Mouse (Mus musculus): Measurements from ENCODE around the gene Olfr1136. TPM values are rescaled to one million over a fixed set of nuclear protein-coding genes. Genes with fewer than 3 reads are reported as not detected.

Gene Olfr1136
- polyA plus RNA-seq (2015; fragmentation: Nextera tagmentation; extraction: Ambion mirVana) = not detected in 2 replicates

- Histone ChIP-seq H3K27me3 (ENCODE audit: control insufficient read depth, insufficient read depth, low read depth, low read length) (no peaks in the 10 kb centered on the region), H3K9ac (ENCODE audit: low read length) (no peak within 1 kb of the TSS), H3K4me2 (ENCODE audit: low read depth, low read length) (no peak within 1 kb of the TSS), H3K27ac (ENCODE audit: low read length) (no peak within 1 kb of the TSS), H3K4me3 (ENCODE audit: low read length) (no peak within 1 kb of the TSS), H3K4me1 (replicated peaks; ENCODE audit: control insufficient read depth, insufficient read depth, low read length) (no peaks in the 10 kb centered on the region), H3K36me3 (ENCODE audit: control insufficient read depth, insufficient read depth, low read length) (no peaks in the 10 kb centered on the region), H3K9me3 (ENCODE audit: control insufficient read depth, low read length) (no peaks in the 10 kb centered on the region)
- no peak for ATAC-seq (ENCODE audit: low read depth)
These were observed at the start of gene Olfr1136 for GRCm38 (mm10) chr2:87693847-87694246. Gene Olfr1136 (minus strand): TSS chr2:87693947.

- WGBS = 61% methylated on average over 3 of the region's 3 CpGs
- no peak for ATAC-seq (ENCODE audit: low read depth)
- H3K4me2 ChIP-seq (ENCODE audit: low read depth, low read length) = no peak within 1 kb of the TSS
- no peaks in the 10 kb centered on the region for H3K9me3 ChIP-seq (ENCODE audit: control insufficient read depth, low read length)
- H3K27me3 ChIP-seq (ENCODE audit: control insufficient read depth, insufficient read depth, low read depth, low read length) = no peaks in the 10 kb centered on the region
- no peak within 1 kb of the TSS for H3K4me3 ChIP-seq (ENCODE audit: low read length)
- no peaks in the 10 kb centered on the region for H3K36me3 ChIP-seq (ENCODE audit: control insufficient read depth, insufficient read depth, low read length)
- no peak within 1 kb of the TSS for H3K27ac ChIP-seq (ENCODE audit: low read length)
- no peak within 1 kb of the TSS for H3K9ac ChIP-seq (ENCODE audit: low read length)
- no peaks in the 10 kb centered on the region for H3K4me1 ChIP-seq (replicated peaks; ENCODE audit: control insufficient read depth, insufficient read depth, low read length)
These were observed 49.7 kb upstream of the Olfr1136 start, which contains the start of gene Olfr1140 for GRCm38 (mm10) chr2:87743452-87743851. Gene Olfr1140 (plus strand): TSS chr2:87743752.

DNA sequence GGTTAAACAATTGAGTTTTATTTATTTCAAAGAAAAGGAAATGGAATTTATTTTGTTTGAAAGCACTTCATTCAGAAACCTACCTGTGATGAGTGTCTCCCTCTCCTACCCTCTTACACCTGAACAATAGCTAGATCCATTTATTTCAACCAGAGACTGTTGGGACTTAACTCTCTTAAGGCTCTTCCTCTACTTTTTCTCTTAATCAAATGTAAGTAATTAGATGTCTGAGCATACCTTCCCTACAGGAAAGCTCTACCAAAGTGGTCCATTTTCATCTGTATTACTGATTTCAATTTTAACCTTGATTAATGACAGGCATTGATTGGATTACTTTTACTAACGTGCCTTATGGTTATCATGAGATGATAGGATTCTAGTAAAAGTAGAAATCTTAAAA is 46.1 kb upstream of the Olfr1136 start, which contains the start of gene Olfr1138:
TSS of gene Olfr1138 (minus strand) at position 101 of the 400 bp plus-strand sequence.
- no peak within 1 kb of the TSS for H3K4me3 ChIP-seq (ENCODE audit: low read length)
- H3K9me3 ChIP-seq (ENCODE audit: control insufficient read depth, low read length) = no peaks in the 10 kb centered on the region
- no peaks in the 10 kb centered on the region for H3K4me1 ChIP-seq (replicated peaks; ENCODE audit: control insufficient read depth, insufficient read depth, low read length)
- WGBS = 83% methylated on average over 1 of the region's 1 CpGs
- no peak within 1 kb of the TSS for H3K4me2 ChIP-seq (ENCODE audit: low read depth, low read length)
- H3K27me3 ChIP-seq (ENCODE audit: control insufficient read depth, insufficient read depth, low read depth, low read length) = no peaks in the 10 kb centered on the region
- H3K9ac ChIP-seq (ENCODE audit: low read length) = no peak within 1 kb of the TSS
- H3K27ac ChIP-seq (ENCODE audit: low read length) = no peak within 1 kb of the TSS
- no peak for ATAC-seq (ENCODE audit: low read depth)
- H3K36me3 ChIP-seq (ENCODE audit: control insufficient read depth, insufficient read depth, low read length) = no peaks in the 10 kb centered on the region

GRCm38 (mm10) chr2:87713079-87713478 is 19.3 kb upstream of the Olfr1136 start, which contains the start of gene Olfr1137:
Gene Olfr1137 (minus strand): TSS chr2:87713179.
- no peaks in the 10 kb centered on the region for H3K4me1 ChIP-seq (replicated peaks; ENCODE audit: control insufficient read depth, insufficient read depth, low read length)
- ATAC-seq (ENCODE audit: low read depth) = no peak
- no peaks in the 10 kb centered on the region for H3K36me3 ChIP-seq (ENCODE audit: control insufficient read depth, insufficient read depth, low read length)
- H3K27ac ChIP-seq (ENCODE audit: low read length) = no peak within 1 kb of the TSS
- H3K27me3 ChIP-seq (ENCODE audit: control insufficient read depth, insufficient read depth, low read depth, low read length) = no peaks in the 10 kb centered on the region
- no peak within 1 kb of the TSS for H3K4me3 ChIP-seq (ENCODE audit: low read length)
- no peaks in the 10 kb centered on the region for H3K9me3 ChIP-seq (ENCODE audit: control insufficient read depth, low read length)
- H3K9ac ChIP-seq (ENCODE audit: low read length) = no peak within 1 kb of the TSS
- no peak within 1 kb of the TSS for H3K4me2 ChIP-seq (ENCODE audit: low read depth, low read length)

DNA sequence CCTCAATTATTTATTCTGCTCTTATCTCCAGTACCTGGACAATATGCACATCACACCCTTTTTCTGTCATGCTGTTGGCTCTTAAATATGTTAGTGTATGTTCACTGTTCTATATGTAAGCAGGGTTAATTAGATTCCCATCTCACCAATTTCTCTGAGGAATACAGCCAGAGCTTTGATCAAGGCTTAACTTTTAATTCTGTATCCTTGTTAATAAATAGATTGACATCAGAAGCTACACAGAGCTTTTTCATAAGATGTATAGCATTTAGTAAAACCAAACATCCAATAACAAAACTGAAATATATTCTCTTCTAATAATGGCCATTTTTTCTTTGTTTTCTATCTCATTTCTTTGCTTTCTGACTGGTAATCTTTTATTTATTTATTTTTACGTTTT is 20.2 kb downstream of the Olfr1136 start, which contains the start of gene Olfr1135:
TSS of gene Olfr1135 (minus strand) at position 101 of the 400 bp plus-strand sequence.
- ATAC-seq (ENCODE audit: low read depth) = no peak
- Histone ChIP-seq H3K27me3 (ENCODE audit: control insufficient read depth, insufficient read depth, low read depth, low read length) (no peaks in the 10 kb centered on the region), H3K9me3 (ENCODE audit: control insufficient read depth, low read length) (no peaks in the 10 kb centered on the region), H3K27ac (ENCODE audit: low read length) (no peak within 1 kb of the TSS), H3K36me3 (ENCODE audit: control insufficient read depth, insufficient read depth, low read length) (no peaks in the 10 kb centered on the region), H3K4me2 (ENCODE audit: low read depth, low read length) (no peak within 1 kb of the TSS), H3K9ac (ENCODE audit: low read length) (no peak within 1 kb of the TSS), H3K4me3 (ENCODE audit: low read length) (no peak within 1 kb of the TSS), H3K4me1 (replicated peaks; ENCODE audit: control insufficient read depth, insufficient read depth, low read length) (no peaks in the 10 kb centered on the region)
- 10% methylated on average over 1 of the region's 1 CpGs for WGBS

DNA sequence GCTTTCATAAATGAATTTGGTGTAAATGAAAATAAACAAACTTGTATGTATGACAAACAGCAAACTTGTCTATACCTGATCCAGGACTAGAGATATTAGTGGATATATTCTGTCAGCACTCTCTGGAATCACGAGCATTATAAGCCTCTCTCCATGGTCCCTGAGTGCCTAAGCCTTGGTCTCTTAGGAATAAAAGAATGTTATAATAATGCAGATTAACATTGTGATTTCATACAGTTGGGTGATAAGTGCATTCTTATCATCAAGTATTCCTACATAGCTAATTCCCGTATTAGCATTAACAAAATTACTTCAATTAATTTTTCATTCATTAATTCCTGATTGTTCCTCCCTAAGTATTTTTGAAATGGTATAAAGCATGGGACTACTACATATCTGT is 35.4 kb downstream of the Olfr1136 start, which contains the start of gene Olfr1134:
TSS of gene Olfr1134 (minus strand) at position 101 of the 400 bp plus-strand sequence.
- ATAC-seq (ENCODE audit: low read depth) = no peak
- H3K27me3 ChIP-seq (ENCODE audit: control insufficient read depth, insufficient read depth, low read depth, low read length) = no peaks in the 10 kb centered on the region
- no peak within 1 kb of the TSS for H3K9ac ChIP-seq (ENCODE audit: low read length)
- no peak within 1 kb of the TSS for H3K4me3 ChIP-seq (ENCODE audit: low read length)
- H3K4me2 ChIP-seq (ENCODE audit: low read depth, low read length) = no peak within 1 kb of the TSS
- no peaks in the 10 kb centered on the region for H3K36me3 ChIP-seq (ENCODE audit: control insufficient read depth, insufficient read depth, low read length)
- H3K4me1 ChIP-seq (replicated peaks; ENCODE audit: control insufficient read depth, insufficient read depth, low read length) = no peaks in the 10 kb centered on the region
- 69% methylated on average over 2 of the region's 2 CpGs for WGBS
- no peaks in the 10 kb centered on the region for H3K9me3 ChIP-seq (ENCODE audit: control insufficient read depth, low read length)
- no peak within 1 kb of the TSS for H3K27ac ChIP-seq (ENCODE audit: low read length)

- no peak for ATAC-seq (ENCODE audit: low read depth)
- H3K9me3 ChIP-seq (ENCODE audit: control insufficient read depth, low read length) = no peaks in the 10 kb centered on the region
- no peak within 1 kb of the TSS for H3K4me2 ChIP-seq (ENCODE audit: low read depth, low read length)
- no peak within 1 kb of the TSS for H3K4me3 ChIP-seq (ENCODE audit: low read length)
- no peaks in the 10 kb centered on the region for H3K36me3 ChIP-seq (ENCODE audit: control insufficient read depth, insufficient read depth, low read length)
- no peak within 1 kb of the TSS for H3K9ac ChIP-seq (ENCODE audit: low read length)
- no peak within 1 kb of the TSS for H3K27ac ChIP-seq (ENCODE audit: low read length)
- H3K27me3 ChIP-seq (ENCODE audit: control insufficient read depth, insufficient read depth, low read depth, low read length) = no peaks in the 10 kb centered on the region
- H3K4me1 ChIP-seq (replicated peaks; ENCODE audit: control insufficient read depth, insufficient read depth, low read length) = no peaks in the 10 kb centered on the region
These were observed 46.5 kb downstream of the Olfr1136 start, which contains the start of gene Olfr1133 for GRCm38 (mm10) chr2:87647274-87647673. Gene Olfr1133 (minus strand): TSS chr2:87647374.

Other genes starting within 250 kb of the Olfr1136 start
- gene Olfr1126, start 240.0 kb downstream of the Olfr1136 start, polyA plus RNA-seq (2015; fragmentation: Nextera tagmentation; extraction: Ambion mirVana) = not detected in 2 replicates
- gene Pramel7, start 196.9 kb downstream of the Olfr1136 start, polyA plus RNA-seq (2015; fragmentation: Nextera tagmentation; extraction: Ambion mirVana) = not detected in 2 replicates
- gene Pramel6, start 187.4 kb downstream of the Olfr1136 start, polyA plus RNA-seq (2015; fragmentation: Nextera tagmentation; extraction: Ambion mirVana) = not detected in 2 replicates
- gene Olfr153, start 162.2 kb downstream of the Olfr1136 start, polyA plus RNA-seq (2015; fragmentation: Nextera tagmentation; extraction: Ambion mirVana) = not detected in 2 replicates
- gene Olfr1128, start 148.4 kb downstream of the Olfr1136 start, polyA plus RNA-seq (2015; fragmentation: Nextera tagmentation; extraction: Ambion mirVana) = not detected in 2 replicates
- not detected in 2 replicates for gene Olfr1129, start 120.0 kb downstream of the Olfr1136 start, polyA plus RNA-seq (2015; fragmentation: Nextera tagmentation; extraction: Ambion mirVana)
- not detected in 2 replicates for gene Olfr1130, start 87.7 kb downstream of the Olfr1136 start, polyA plus RNA-seq (2015; fragmentation: Nextera tagmentation; extraction: Ambion mirVana)
- gene Olfr1131, start 66.8 kb downstream of the Olfr1136 start, polyA plus RNA-seq (2015; fragmentation: Nextera tagmentation; extraction: Ambion mirVana) = not detected in 2 replicates
- gene Olfr1132, start 56.4 kb downstream of the Olfr1136 start, polyA plus RNA-seq (2015; fragmentation: Nextera tagmentation; extraction: Ambion mirVana) = not detected in 2 replicates
- gene Olfr1133, start 46.6 kb downstream of the Olfr1136 start, polyA plus RNA-seq (2015; fragmentation: Nextera tagmentation; extraction: Ambion mirVana) = not detected in 2 replicates
- gene Olfr1134, start 35.5 kb downstream of the Olfr1136 start, polyA plus RNA-seq (2015; fragmentation: Nextera tagmentation; extraction: Ambion mirVana) = not detected in 2 replicates
- gene Olfr1135, start 20.3 kb downstream of the Olfr1136 start, polyA plus RNA-seq (2015; fragmentation: Nextera tagmentation; extraction: Ambion mirVana) = not detected in 2 replicates
- gene Olfr1137, start 19.2 kb upstream of the Olfr1136 start, polyA plus RNA-seq (2015; fragmentation: Nextera tagmentation; extraction: Ambion mirVana) = not detected in 2 replicates
- not detected in 2 replicates for gene Olfr1138, start 46.0 kb upstream of the Olfr1136 start, polyA plus RNA-seq (2015; fragmentation: Nextera tagmentation; extraction: Ambion mirVana)
- gene Olfr1140, start 49.8 kb upstream of the Olfr1136 start, polyA plus RNA-seq (2015; fragmentation: Nextera tagmentation; extraction: Ambion mirVana) = not detected in 2 replicates
- not detected in 2 replicates for gene Olfr1141, start 60.0 kb upstream of the Olfr1136 start, polyA plus RNA-seq (2015; fragmentation: Nextera tagmentation; extraction: Ambion mirVana)
- gene Olfr152, start 85.5 kb upstream of the Olfr1136 start, polyA plus RNA-seq (2015; fragmentation: Nextera tagmentation; extraction: Ambion mirVana) = not detected in 2 replicates
- gene Olfr1143, start 106.6 kb upstream of the Olfr1136 start, polyA plus RNA-seq (2015; fragmentation: Nextera tagmentation; extraction: Ambion mirVana) = not detected in 2 replicates
- not detected in 2 replicates for gene Olfr1145, start 115.9 kb upstream of the Olfr1136 start, polyA plus RNA-seq (2015; fragmentation: Nextera tagmentation; extraction: Ambion mirVana)
- not detected in 2 replicates for gene Olfr1148, start 136.6 kb upstream of the Olfr1136 start, polyA plus RNA-seq (2015; fragmentation: Nextera tagmentation; extraction: Ambion mirVana)
- not detected in 2 replicates for gene Olfr1150-ps1, start 150.0 kb upstream of the Olfr1136 start, polyA plus RNA-seq (2015; fragmentation: Nextera tagmentation; extraction: Ambion mirVana)
- gene Olfr1151, start 161.9 kb upstream of the Olfr1136 start, polyA plus RNA-seq (2015; fragmentation: Nextera tagmentation; extraction: Ambion mirVana) = not detected in 2 replicates
- gene Olfr1152, start 172.5 kb upstream of the Olfr1136 start, polyA plus RNA-seq (2015; fragmentation: Nextera tagmentation; extraction: Ambion mirVana) = not detected in 2 replicates
- gene Olfr1153, start 201.0 kb upstream of the Olfr1136 start, polyA plus RNA-seq (2015; fragmentation: Nextera tagmentation; extraction: Ambion mirVana) = not detected in 2 replicates
- gene Olfr1154, start 211.2 kb upstream of the Olfr1136 start, polyA plus RNA-seq (2015; fragmentation: Nextera tagmentation; extraction: Ambion mirVana) = not detected in 2 replicates